Mouse (Mus musculus) intestine, embryonic 14.5 days (tissue): Measurements from ENCODE around the gene Hspa1b. TPM values are rescaled to one million over a fixed set of nuclear protein-coding genes. Genes with fewer than 3 reads are reported as not detected.
"Not testable (repeated sequence)": the region's sequence is repeated elsewhere in the genome, so short reads cannot be mapped to it uniquely, and the experiment has no call there.

ENCODE experiments used
- ATAC-seq: fragments of 200-750 bp; cut with Nextera tagmentation; replicated peaks from 2 replicates; pipeline ENCODE4 v1.8.0; 2017; ENCODE audit warnings: low read depth, moderate number of reproducible peaks, moderate TSS enrichment, moderate library complexity; ENCODE audit not compliant: low FRiP score, low TSS enrichment
- DNase-seq: peaks from one replicate; pipeline ENCODE4 v3.0.0-alpha.2; 2018; ENCODE audit warnings: low spot score
- H3K27ac ChIP-seq: fragments of 300-500 bp; sonication (generic); 2 replicates; pipeline ENCODE4 v1.5.1; 2014; ENCODE audit warnings: low read depth, mild to moderate bottlenecking, control low read depth
- H3K27me3 ChIP-seq: fragments of 300-500 bp; sonication (generic); replicated peaks from 2 replicates; pipeline ENCODE4 v1.6.1; 2014; ENCODE audit warnings: low read length, control low read depth; ENCODE audit not compliant: control insufficient read depth, insufficient read depth
- H3K36me3 ChIP-seq: fragments of 300-500 bp; sonication (generic); 2 replicates; pipeline ENCODE4 v1.6.1; 2014; ENCODE audit warnings: low read length, control low read depth; ENCODE audit not compliant: control insufficient read depth, insufficient read depth
- H3K4me1 ChIP-seq: fragments of 300-500 bp; sonication (generic); replicated peaks from 2 replicates; pipeline ENCODE4 v1.6.1; 2014; ENCODE audit warnings: low read length, control low read depth, mixed read lengths; ENCODE audit not compliant: control insufficient read depth, insufficient read depth
- H3K4me2 ChIP-seq: fragments of 300-500 bp; sonication (generic); 2 replicates; pipeline ENCODE4 v1.6.1; 2014; ENCODE audit warnings: low read length
- H3K4me3 ChIP-seq: fragments of 300-500 bp; sonication (generic); 2 replicates; pipeline ENCODE4 v1.5.1; 2014; ENCODE audit warnings: low read depth, low read length, control low read depth, mixed read lengths
- H3K9ac ChIP-seq: fragments of 300-500 bp; sonication (generic); 2 replicates; pipeline ENCODE4 v1.6.1; 2014; ENCODE audit warnings: mild to moderate bottlenecking, low read length
- H3K9me3 ChIP-seq: fragments of 300-500 bp; sonication (generic); 2 replicates; pipeline ENCODE4 v1.6.1; 2016; ENCODE audit warnings: low read length, control low read depth; ENCODE audit not compliant: control insufficient read depth
- WGBS: fragments of 180-500 bp; shearing (Covaris S2); extraction: QIAGEN DNeasy Blood & Tissue Kit; methylation state at CpG from one replicate; pipeline ENCODE4 v1.1.7; 2014; 5-methylcytosine and 5-hydroxymethylcytosine counted together
- polyA plus RNA-seq: library from polyadenylated mRNA; unstranded; fragments of >200 nt; fragmentation: Nextera tagmentation; extraction: Ambion mirVana; gene quantifications from 2 replicates; pipeline ENCODE4 v1.2.1, GENCODE M21; 2014

Gene Hspa1b
- polyA plus RNA-seq, 1 experiment from 2014 or later = 0.46 TPM

- DNase-seq = no peak
- ATAC-seq = no peak
- Histone ChIP-seq H3K4me3 (no peak overlapping the region), H3K9ac (no peak overlapping the region), H3K36me3 (no peaks in the 10 kb centered on the region), H3K4me2 (no peak overlapping the region), H3K4me1 (peaks cover 5% of the 10 kb centered on the region), H3K9me3 (no peaks in the 10 kb centered on the region), H3K27me3 (no peaks in the 10 kb centered on the region), H3K27ac (peak overlapping the region; percentile 6; the same call in 1 of the 2 replicates)
- 22% methylated on average over 3 of the region's 3 CpGs for WGBS
These were observed 3.1 kb upstream of the Hspa1b start for GRCm38 (mm10) chr17:34962125-34962524.

GRCm38 (mm10) chr17:34960702-34961493, 1.9 kb upstream of the Hspa1b start:
- H3K4me2 ChIP-seq = 0 out of 2 replicates have a peak overlapping the region, but pooled peaks have one; percentile 76
- no peak overlapping the region for H3K4me3 ChIP-seq
- H3K9ac ChIP-seq = no peak overlapping the region
- no peaks in the 10 kb centered on the region for H3K36me3 ChIP-seq
- no peaks in the 10 kb centered on the region for H3K9me3 ChIP-seq
- ATAC-seq (no peak), DNase-seq (no peak)
- H3K4me1 ChIP-seq = peaks cover 5% of the 10 kb centered on the region
- no peak overlapping the region for H3K27ac ChIP-seq
- H3K27me3 ChIP-seq = no peaks in the 10 kb centered on the region; the same call in 1 of the 2 replicates

GRCm38 (mm10) chr17:34959881-34960515, 960 bp upstream of the Hspa1b start:
- Histone ChIP-seq H3K27ac (peak overlapping the region; percentile 95), H3K27me3 (no peaks in the 10 kb centered on the region; the same call in 1 of the 2 replicates), H3K9ac (peak overlapping the region; percentile 54), H3K4me1 (peaks cover 5% of the 10 kb centered on the region), H3K4me3 (peak overlapping the region; percentile 50), H3K9me3 (no peaks in the 10 kb centered on the region), H3K4me2 (peak overlapping the region; percentile 76), H3K36me3 (no peaks in the 10 kb centered on the region)
- 16% methylated on average over 12 of the region's 12 CpGs for WGBS
- ATAC-seq (no peak; the same call in 1 of the 2 replicates), DNase-seq (no peak)

- not testable (repeated sequence) for H3K27me3 ChIP-seq, H3K9me3 ChIP-seq, H3K36me3 ChIP-seq, H3K27ac ChIP-seq, H3K4me1 ChIP-seq, H3K9ac ChIP-seq, DNase-seq
- 4% methylated on average over 25 of the region's 47 CpGs for WGBS
- H3K4me2 ChIP-seq = peak overlapping the region; percentile 76
- ATAC-seq = peak; percentile 30
- H3K4me3 ChIP-seq = peak overlapping the region; percentile 50; the same call in 1 of the 2 replicates
These were observed 306 bp downstream of the Hspa1b start for GRCm38 (mm10) chr17:34958734-34959129.

- H3K27ac ChIP-seq, H3K4me1 ChIP-seq, H3K9me3 ChIP-seq, H3K4me3 ChIP-seq, ATAC-seq, H3K4me2 ChIP-seq, H3K36me3 ChIP-seq, H3K9ac ChIP-seq, H3K27me3 ChIP-seq, DNase-seq: not testable (repeated sequence)
- WGBS = 23% methylated on average over 23 of the region's 40 CpGs
These were observed 1.1 kb downstream of the Hspa1b start for GRCm38 (mm10) chr17:34957966-34958365.

- H3K36me3 ChIP-seq, ATAC-seq, H3K9me3 ChIP-seq, H3K4me2 ChIP-seq, H3K4me3 ChIP-seq, H3K27me3 ChIP-seq, H3K9ac ChIP-seq, H3K4me1 ChIP-seq, DNase-seq, H3K27ac ChIP-seq: not testable (repeated sequence)
- 17% methylated on average over 16 of the region's 40 CpGs for WGBS
These were observed 1.7 kb downstream of the Hspa1b start for GRCm38 (mm10) chr17:34957291-34957690.

- DNase-seq = no peak
- 38% methylated on average over 1 of the region's 1 CpGs for WGBS
- H3K9ac ChIP-seq = no peak overlapping the region
- peaks cover 5% of the 10 kb centered on the region for H3K4me1 ChIP-seq
- ATAC-seq = no peak
- no peaks in the 10 kb centered on the region for H3K9me3 ChIP-seq
- no peak overlapping the region for H3K4me3 ChIP-seq
- H3K4me2 ChIP-seq = no peak overlapping the region
- H3K36me3 ChIP-seq = peaks cover 2% of the 10 kb centered on the region; the same call in 1 of the 2 replicates
- no peak overlapping the region for H3K27ac ChIP-seq
- H3K27me3 ChIP-seq = no peaks in the 10 kb centered on the region; the same call in 1 of the 2 replicates
These were observed 2.7 kb downstream of the Hspa1b start for GRCm38 (mm10) chr17:34956340-34956739.

- H3K4me3 ChIP-seq = no peak overlapping the region
- no peak overlapping the region for H3K27ac ChIP-seq
- H3K9me3 ChIP-seq = no peaks in the 10 kb centered on the region
- H3K4me2 ChIP-seq = no peak overlapping the region
- WGBS = 80% methylated on average over 3 of the region's 3 CpGs
- no peak for DNase-seq
- no peaks in the 10 kb centered on the region; the same call in 1 of the 2 replicates for H3K27me3 ChIP-seq
- peaks cover 6% of the 10 kb centered on the region for H3K36me3 ChIP-seq
- peaks cover 7% of the 10 kb centered on the region for H3K4me1 ChIP-seq
- no peak for ATAC-seq
- no peak overlapping the region for H3K9ac ChIP-seq
These were observed 3.2 kb downstream of the Hspa1b start for GRCm38 (mm10) chr17:34955884-34956283.
